ENCODE assay signal across 8 mouse cellular contexts in the genomic region with DNA sequence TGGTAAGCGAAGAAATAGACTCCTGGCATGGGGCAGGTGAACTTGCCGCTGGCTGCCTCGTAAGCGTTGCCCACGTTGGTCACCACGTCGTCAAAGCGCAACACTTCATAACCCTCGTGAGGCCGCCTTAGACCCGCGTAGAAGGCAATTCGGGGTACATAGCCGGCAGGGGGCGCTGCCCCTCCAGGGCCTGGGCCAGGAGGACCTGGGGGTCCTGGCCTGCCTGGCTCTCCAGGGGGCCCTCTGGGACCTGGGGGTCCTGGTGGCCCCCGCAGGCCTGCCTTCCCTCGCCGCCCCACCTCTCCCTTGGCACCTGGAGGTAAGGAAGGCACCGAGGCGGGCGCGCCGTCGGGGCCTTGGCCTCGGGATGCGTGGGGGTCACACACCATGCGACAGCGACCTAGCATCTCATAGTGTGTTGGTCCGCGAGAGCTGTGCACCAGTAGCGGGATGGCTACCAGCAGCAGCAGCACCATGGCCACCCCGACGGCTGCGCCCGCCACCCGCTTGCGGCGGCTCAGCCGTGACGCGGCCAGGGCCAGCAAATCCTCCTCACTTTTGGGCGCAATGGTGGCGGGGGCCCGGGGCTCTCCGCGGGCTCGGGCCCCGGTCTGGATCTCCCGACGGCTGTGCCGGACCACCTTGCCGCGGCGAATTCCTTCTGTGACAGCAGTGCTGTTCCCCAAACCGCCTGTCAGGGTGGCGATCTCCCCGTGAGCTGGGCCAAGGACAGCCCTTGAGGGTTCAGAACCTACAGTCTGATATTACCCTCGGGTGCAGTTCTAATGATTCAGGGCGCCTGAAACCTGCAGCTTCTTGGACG. TPM values are rescaled to one million over a fixed set of nuclear protein-coding genes. Genes with fewer than 3 reads are reported as not detected.
A peak's percentile ranks its signal among the peaks of the same experiment; 100 is the strongest.
DNase-seq lines count a peak whose midpoint lies in the region; ATAC-seq and TF ChIP-seq lines count a peak whose summit lies in the region.

C1ql4 (minus strand) TSS at position 565 of the 823 bp plus-strand sequence.

- 6% methylated on average over 60 of the region's 60 CpGs for WGBS in kidney, embryonic 14.5 days
- WGBS in hindbrain, postnatal 0 days = 7% methylated on average over 60 of the region's 60 CpGs
- WGBS in midbrain, embryonic 10.5 days = 8% methylated on average over 60 of the region's 60 CpGs

- H3K27ac ChIP-seq in kidney, embryonic 14.5 days (ENCODE audit: low read depth, low read length) = no peak within 1 kb of the TSS
- no peak within 1 kb of the TSS for H3K27ac ChIP-seq in hindbrain, postnatal 0 days
- no peak within 1 kb of the TSS; the same call in 1 of the 2 replicates for H3K27ac ChIP-seq in midbrain, embryonic 10.5 days (replicated peaks)

- H3K9me3 ChIP-seq in kidney, embryonic 14.5 days (ENCODE audit: control insufficient read depth, low read length) = no peaks in the 10 kb centered on the region
- no peaks in the 10 kb centered on the region for H3K9me3 ChIP-seq in hindbrain, postnatal 0 days (ENCODE audit: low read length)
- no peaks in the 10 kb centered on the region for H3K9me3 ChIP-seq in midbrain, embryonic 10.5 days (replicated peaks)

- no peak for ATAC-seq in kidney, embryonic 14.5 days (ENCODE audit: low FRiP score, low TSS enrichment)
- ATAC-seq in hindbrain, postnatal 0 days = 0 out of 2 replicates have a peak, but pooled peaks have one; percentile 4
- ATAC-seq in frontal cortex, adult (ENCODE audit: low TSS enrichment) = no peak
- no peak for ATAC-seq in inflammation-experienced regulatory T-cells, adult 6 months

- H3K27me3 ChIP-seq in kidney, embryonic 14.5 days (ENCODE audit: control insufficient read depth, insufficient read depth, low read length) = peaks cover 79% of the 10 kb centered on the region
- peaks cover 42% of the 10 kb centered on the region for H3K27me3 ChIP-seq in hindbrain, postnatal 0 days (ENCODE audit: insufficient read depth, low read length)
- H3K27me3 ChIP-seq in midbrain, embryonic 10.5 days (ENCODE audit: low read depth, poor library complexity, severe bottlenecking) = peaks cover 100% of the 10 kb centered on the region

- H3K9ac ChIP-seq in kidney, embryonic 14.5 days (ENCODE audit: low read depth, low read length) = 0 out of 2 replicates have a peak within 1 kb of the TSS, but pooled peaks have one; percentile 7
- H3K9ac ChIP-seq in hindbrain, postnatal 0 days (replicated peaks; ENCODE audit: low read length) = 0 out of 2 replicates have a peak within 1 kb of the TSS, but pooled peaks have one; percentile 13

- no peak for DNase-seq in kidney, postnatal 14 days
- DNase-seq in embryo, embryonic 11 days = peak; percentile 65
- DNase-seq in hindbrain, postnatal 0 days (ENCODE audit: low spot score) = no peak
- DNase-seq in midbrain, embryonic 10.5 days (ENCODE audit: low spot score) = no peak
- DNase-seq in thymus, postnatal 10 days (ENCODE audit: low spot score in 2 of 2) = peak; percentile 24 to 66

- peaks cover 10% of the 10 kb centered on the region for H3K36me3 ChIP-seq in kidney, embryonic 14.5 days (ENCODE audit: control insufficient read depth, insufficient read depth, low read length)
- no peaks in the 10 kb centered on the region for H3K36me3 ChIP-seq in hindbrain, postnatal 0 days (ENCODE audit: insufficient read depth, low read length)
- H3K36me3 ChIP-seq in midbrain, embryonic 10.5 days = peaks cover 14% of the 10 kb centered on the region

- TF ChIP-seq CTCF in hindbrain, postnatal 0 days (IDR thresholded peaks at IDR 0.05; ENCODE audit: low read depth) = peak; percentile 53

- peak within 1 kb of the TSS; percentile 38 for H3K4me2 ChIP-seq in kidney, embryonic 14.5 days (replicated peaks; ENCODE audit: low read depth, low read length)
- peak within 1 kb of the TSS; percentile 48 for H3K4me2 ChIP-seq in hindbrain, postnatal 0 days (ENCODE audit: low read depth, low read length)

- peak within 1 kb of the TSS; percentile 24 for H3K4me3 ChIP-seq in kidney, embryonic 14.5 days (ENCODE audit: low read length)
- H3K4me3 ChIP-seq in hindbrain, postnatal 0 days (ENCODE audit: low read length) = peak within 1 kb of the TSS; percentile 27
- H3K4me3 ChIP-seq in midbrain, embryonic 10.5 days = peak within 1 kb of the TSS; percentile 47

- peaks cover 10% of the 10 kb centered on the region for H3K4me1 ChIP-seq in kidney, embryonic 14.5 days (ENCODE audit: control insufficient read depth, insufficient read depth, low read length)
- H3K4me1 ChIP-seq in hindbrain, postnatal 0 days (ENCODE audit: insufficient read depth, low read length) = no peaks in the 10 kb centered on the region
- H3K4me1 ChIP-seq in midbrain, embryonic 10.5 days = peaks cover 52% of the 10 kb centered on the region

RNA-seq across cellular contexts. Expression of gene C1ql4, which starts in this region (rescaled TPM):
- polyA plus RNA-seq in kidney, embryonic 14.5 days (2014; fragmentation: Nextera tagmentation; extraction: Ambion mirVana) = 0.43 and 1.3 TPM in 2 replicates
- total RNA-seq in hindbrain, postnatal 0 days (2014; rRNA removed) = 8.6 and 11.9 TPM in 2 replicates
- 4.3 and 5.7 TPM in 2 replicates for polyA plus RNA-seq in hindbrain, postnatal 0 days (2015; fragmentation: Nextera tagmentation; extraction: Ambion mirVana)
- polyA plus RNA-seq in midbrain, embryonic 10.5 days (2016; fragmentation: Nextera tagmentation; extraction: Ambion mirVana) = 0.21 and 2.3 TPM in 2 replicates
- polyA plus RNA-seq in inflammation-experienced regulatory T-cells, adult 6 months (2017; shearing (Covaris generic)) = not detected

Comparison
In these comparisons a context has a peak if more than half of its experiments do, and no peak if none do; other contexts are left out.
1. DNase-seq: peak in embryo, embryonic 11 days (single experiment) and thymus, postnatal 10 days (2 of 2); none in kidney, postnatal 14 days (single experiment), hindbrain, postnatal 0 days (single experiment) and midbrain, embryonic 10.5 days (single experiment).
2. Peak in every context shown above with its lines, with median percentiles within 50 percentile points of each other: H3K4me3 ChIP-seq.